Mouse (Mus musculus): ENCODE results near the gene Fcer2a. TPM values are rescaled to one million over a fixed set of nuclear protein-coding genes. Genes with fewer than 3 reads are reported as not detected.

The Fcer2a gene
- polyA plus RNA-seq, 1 experiment from 2014 or later, result 0.18 TPM

- H3K4me2 ChIP-seq (ENCODE audit: low read depth, low read length), result no peak overlapping the region
- no peak for ATAC-seq (ENCODE audit: low read depth)
Observed at GRCm38 (mm10) chr8:3664405-3664804, 29.6 kb downstream of the Fcer2a start.

GRCm38 (mm10) chr8:3660889-3661288 lies 33.1 kb downstream of the Fcer2a start:
- 61% methylated on average over 8 of the region's 8 CpGs for WGBS
- Histone ChIP-seq H3K4me2 (ENCODE audit: low read depth, low read length) (no peak overlapping the region), H3K27ac (ENCODE audit: low read length) (no peak overlapping the region), H3K4me1 (replicated peaks; ENCODE audit: control insufficient read depth, insufficient read depth, low read length) (no peaks in the 10 kb centered on the region), H3K9ac (ENCODE audit: low read length) (no peak overlapping the region), H3K27me3 (ENCODE audit: control insufficient read depth, insufficient read depth, low read depth, low read length) (no peaks in the 10 kb centered on the region), H3K36me3 (ENCODE audit: control insufficient read depth, insufficient read depth, low read length) (no peaks in the 10 kb centered on the region), H3K4me3 (ENCODE audit: low read length) (no peak overlapping the region), H3K9me3 (ENCODE audit: control insufficient read depth, low read length) (no peaks in the 10 kb centered on the region)
- ATAC-seq (ENCODE audit: low read depth), result no peak

More at GRCm38 (mm10) chr8:3664405-3664804, 29.6 kb downstream of the Fcer2a start:
- Histone ChIP-seq H3K27me3 (ENCODE audit: control insufficient read depth, insufficient read depth, low read depth, low read length) (no peaks in the 10 kb centered on the region), H3K9ac (ENCODE audit: low read length) (no peak overlapping the region), H3K36me3 (ENCODE audit: control insufficient read depth, insufficient read depth, low read length) (no peaks in the 10 kb centered on the region), H3K4me3 (ENCODE audit: low read length) (no peak overlapping the region), H3K9me3 (ENCODE audit: control insufficient read depth, low read length) (no peaks in the 10 kb centered on the region), H3K4me1 (replicated peaks; ENCODE audit: control insufficient read depth, insufficient read depth, low read length) (no peaks in the 10 kb centered on the region), H3K27ac (ENCODE audit: low read length) (no peak overlapping the region)
- 45% methylated on average over 5 of the region's 5 CpGs for WGBS

- Histone ChIP-seq H3K36me3 (ENCODE audit: control insufficient read depth, insufficient read depth, low read length) (no peaks in the 10 kb centered on the region), H3K4me3 (ENCODE audit: low read length) (no peak overlapping the region), H3K27me3 (ENCODE audit: control insufficient read depth, insufficient read depth, low read depth, low read length) (no peaks in the 10 kb centered on the region), H3K9ac (ENCODE audit: low read length) (no peak overlapping the region), H3K4me2 (ENCODE audit: low read depth, low read length) (no peak overlapping the region), H3K9me3 (ENCODE audit: control insufficient read depth, low read length) (no peaks in the 10 kb centered on the region), H3K27ac (ENCODE audit: low read length) (no peak overlapping the region), H3K4me1 (replicated peaks; ENCODE audit: control insufficient read depth, insufficient read depth, low read length) (no peaks in the 10 kb centered on the region)
- 18% methylated on average over 7 of the region's 7 CpGs for WGBS
- no peak for ATAC-seq (ENCODE audit: low read depth)
Observed at GRCm38 (mm10) chr8:3656725-3657381, 37.1 kb downstream of the Fcer2a start.

- no peaks in the 10 kb centered on the region for H3K27me3 ChIP-seq (ENCODE audit: control insufficient read depth, insufficient read depth, low read depth, low read length)
- H3K4me1 ChIP-seq (replicated peaks; ENCODE audit: control insufficient read depth, insufficient read depth, low read length), result no peaks in the 10 kb centered on the region
- no peak within 1 kb of the TSS for H3K4me3 ChIP-seq (ENCODE audit: low read length)
- H3K9me3 ChIP-seq (ENCODE audit: control insufficient read depth, low read length), result no peaks in the 10 kb centered on the region
- ATAC-seq (ENCODE audit: low read depth), result no peak
- no peaks in the 10 kb centered on the region for H3K36me3 ChIP-seq (ENCODE audit: control insufficient read depth, insufficient read depth, low read length)
- WGBS, result 67% methylated on average over 3 of the region's 3 CpGs
- H3K9ac ChIP-seq (ENCODE audit: low read length), result no peak within 1 kb of the TSS
- H3K4me2 ChIP-seq (ENCODE audit: low read depth, low read length), result no peak within 1 kb of the TSS
- no peak within 1 kb of the TSS for H3K27ac ChIP-seq (ENCODE audit: low read length)
Observed at GRCm38 (mm10) chr8:3655526-3655925, 38.4 kb downstream of the Fcer2a start, which contains the start of gene Retn. Retn (plus strand) TSS chr8:3655770.

- Histone ChIP-seq H3K27me3 (ENCODE audit: control insufficient read depth, insufficient read depth, low read depth, low read length) (no peaks in the 10 kb centered on the region), H3K4me2 (ENCODE audit: low read depth, low read length) (no peak overlapping the region), H3K4me3 (ENCODE audit: low read length) (no peak overlapping the region), H3K9ac (ENCODE audit: low read length) (no peak overlapping the region), H3K27ac (ENCODE audit: low read length) (no peak overlapping the region), H3K4me1 (replicated peaks; ENCODE audit: control insufficient read depth, insufficient read depth, low read length) (no peaks in the 10 kb centered on the region), H3K9me3 (ENCODE audit: control insufficient read depth, low read length) (no peaks in the 10 kb centered on the region), H3K36me3 (ENCODE audit: control insufficient read depth, insufficient read depth, low read length) (no peaks in the 10 kb centered on the region)
- 59% methylated on average over 11 of the region's 11 CpGs for WGBS
- ATAC-seq (ENCODE audit: low read depth), result no peak
Observed at GRCm38 (mm10) chr8:3654726-3655508, 39.1 kb downstream of the Fcer2a start.

GRCm38 (mm10) chr8:3652845-3653244 lies 41.1 kb downstream of the Fcer2a start:
- 59% methylated on average over 3 of the region's 3 CpGs for WGBS
- Histone ChIP-seq H3K4me3 (ENCODE audit: low read length) (no peak overlapping the region), H3K27me3 (ENCODE audit: control insufficient read depth, insufficient read depth, low read depth, low read length) (no peaks in the 10 kb centered on the region), H3K4me1 (replicated peaks; ENCODE audit: control insufficient read depth, insufficient read depth, low read length) (no peaks in the 10 kb centered on the region), H3K27ac (ENCODE audit: low read length) (no peak overlapping the region), H3K9me3 (ENCODE audit: control insufficient read depth, low read length) (no peaks in the 10 kb centered on the region), H3K9ac (ENCODE audit: low read length) (no peak overlapping the region), H3K4me2 (ENCODE audit: low read depth, low read length) (no peak overlapping the region), H3K36me3 (ENCODE audit: control insufficient read depth, insufficient read depth, low read length) (no peaks in the 10 kb centered on the region)
- ATAC-seq (ENCODE audit: low read depth), result no peak

- no peak overlapping the region for H3K4me2 ChIP-seq (ENCODE audit: low read depth, low read length)
- H3K27ac ChIP-seq (ENCODE audit: low read length), result no peak overlapping the region
- H3K4me1 ChIP-seq (replicated peaks; ENCODE audit: control insufficient read depth, insufficient read depth, low read length), result no peaks in the 10 kb centered on the region
- no peaks in the 10 kb centered on the region for H3K36me3 ChIP-seq (ENCODE audit: control insufficient read depth, insufficient read depth, low read length)
- no peaks in the 10 kb centered on the region for H3K27me3 ChIP-seq (ENCODE audit: control insufficient read depth, insufficient read depth, low read depth, low read length)
- 45% methylated on average over 1 of the region's 1 CpGs for WGBS
- no peaks in the 10 kb centered on the region for H3K9me3 ChIP-seq (ENCODE audit: control insufficient read depth, low read length)
- no peak overlapping the region for H3K4me3 ChIP-seq (ENCODE audit: low read length)
- H3K9ac ChIP-seq (ENCODE audit: low read length), result no peak overlapping the region
- ATAC-seq (ENCODE audit: low read depth), result no peak
Observed at GRCm38 (mm10) chr8:3648990-3649389, 45.0 kb downstream of the Fcer2a start.

- Histone ChIP-seq H3K4me3 (ENCODE audit: low read length) (no peak overlapping the region), H3K9ac (ENCODE audit: low read length) (no peak overlapping the region), H3K27ac (ENCODE audit: low read length) (no peak overlapping the region), H3K4me2 (ENCODE audit: low read depth, low read length) (no peak overlapping the region), H3K4me1 (replicated peaks; ENCODE audit: control insufficient read depth, insufficient read depth, low read length) (no peaks in the 10 kb centered on the region), H3K9me3 (ENCODE audit: control insufficient read depth, low read length) (no peaks in the 10 kb centered on the region), H3K36me3 (ENCODE audit: control insufficient read depth, insufficient read depth, low read length) (no peaks in the 10 kb centered on the region), H3K27me3 (ENCODE audit: control insufficient read depth, insufficient read depth, low read depth, low read length) (no peaks in the 10 kb centered on the region)
- WGBS, result 51% methylated on average over 2 of the region's 2 CpGs
- no peak for ATAC-seq (ENCODE audit: low read depth)
Observed at GRCm38 (mm10) chr8:3648268-3648667, 45.7 kb downstream of the Fcer2a start.

- Histone ChIP-seq H3K27me3 (ENCODE audit: control insufficient read depth, insufficient read depth, low read depth, low read length) (no peaks in the 10 kb centered on the region), H3K4me1 (replicated peaks; ENCODE audit: control insufficient read depth, insufficient read depth, low read length) (no peaks in the 10 kb centered on the region), H3K4me2 (ENCODE audit: low read depth, low read length) (no peak overlapping the region), H3K9me3 (ENCODE audit: control insufficient read depth, low read length) (no peaks in the 10 kb centered on the region), H3K9ac (ENCODE audit: low read length) (no peak overlapping the region), H3K4me3 (ENCODE audit: low read length) (no peak overlapping the region), H3K27ac (ENCODE audit: low read length) (no peak overlapping the region), H3K36me3 (ENCODE audit: control insufficient read depth, insufficient read depth, low read length) (no peaks in the 10 kb centered on the region)
- ATAC-seq (ENCODE audit: low read depth), result no peak
- WGBS, result 64% methylated on average over 4 of the region's 4 CpGs
Observed at GRCm38 (mm10) chr8:3647561-3647960, 46.4 kb downstream of the Fcer2a start.
